Mouse (Mus musculus) neural tube, embryonic 15.5 days (tissue): ENCODE results near the gene Ninj2. TPM values are rescaled to one million over a fixed set of nuclear protein-coding genes. Genes with fewer than 3 reads are reported as not detected.
A peak's percentile ranks its signal among the peaks of the same experiment; 100 is the strongest.

Experiments used
- ATAC-seq: fragments of 200-750 bp; cut with Nextera tagmentation; 2 replicates; pipeline ENCODE4 v1.8.0; 2017; ENCODE audit warnings: mild to moderate bottlenecking, moderate TSS enrichment, moderate library complexity; ENCODE audit not compliant: low FRiP score
- H3K27ac ChIP-seq: fragments of 300-500 bp; sonication (generic); replicated peaks from 2 replicates; pipeline ENCODE4 v1.5.1; 2015; ENCODE audit warnings: mild to moderate bottlenecking, inconsistent platforms
- H3K27me3 ChIP-seq: fragments of 300-500 bp; sonication (generic); replicated peaks from 2 replicates; pipeline ENCODE4 v1.6.1; 2015; ENCODE audit warnings: inconsistent platforms
- H3K36me3 ChIP-seq: fragments of 300-500 bp; sonication (generic); 2 replicates; pipeline ENCODE4 v1.6.1; 2015; ENCODE audit warnings: inconsistent platforms
- H3K4me1 ChIP-seq: fragments of 300-500 bp; sonication (generic); 2 replicates; pipeline ENCODE4 v1.6.1; 2015; ENCODE audit warnings: inconsistent platforms
- H3K4me2 ChIP-seq: fragments of 300-500 bp; sonication (generic); 2 replicates; pipeline ENCODE4 v1.6.1; 2015; ENCODE audit warnings: inconsistent platforms, mild to moderate bottlenecking, moderate library complexity
- H3K4me3 ChIP-seq: fragments of 300-500 bp; sonication (generic); replicated peaks from 2 replicates; pipeline ENCODE4 v1.5.1; 2015; ENCODE audit warnings: mild to moderate bottlenecking, inconsistent platforms
- H3K9ac ChIP-seq: fragments of 300-500 bp; sonication (generic); replicated peaks from 2 replicates; pipeline ENCODE4 v1.6.1; 2015; ENCODE audit warnings: mild to moderate bottlenecking, inconsistent platforms
- H3K9me3 ChIP-seq: fragments of 300-500 bp; sonication (generic); replicated peaks from 2 replicates; pipeline ENCODE4 v1.6.1; 2016; ENCODE audit warnings: inconsistent platforms
- WGBS: fragments of 180-500 bp; shearing (Covaris S2); methylation state at CpG from one replicate; pipeline ENCODE4 v1.1.7; 2015; ENCODE audit warnings: mixed read lengths; 5-methylcytosine and 5-hydroxymethylcytosine counted together
- polyA plus RNA-seq: library from polyadenylated mRNA; unstranded; fragments of >200 nt; fragmentation: Nextera tagmentation; extraction: Ambion mirVana; gene quantifications from 2 replicates; pipeline ENCODE4 v1.2.1, GENCODE M21; 2015

Gene Ninj2
- polyA plus RNA-seq, 1 experiment from 2014 or later = 0.19 TPM

DNA sequence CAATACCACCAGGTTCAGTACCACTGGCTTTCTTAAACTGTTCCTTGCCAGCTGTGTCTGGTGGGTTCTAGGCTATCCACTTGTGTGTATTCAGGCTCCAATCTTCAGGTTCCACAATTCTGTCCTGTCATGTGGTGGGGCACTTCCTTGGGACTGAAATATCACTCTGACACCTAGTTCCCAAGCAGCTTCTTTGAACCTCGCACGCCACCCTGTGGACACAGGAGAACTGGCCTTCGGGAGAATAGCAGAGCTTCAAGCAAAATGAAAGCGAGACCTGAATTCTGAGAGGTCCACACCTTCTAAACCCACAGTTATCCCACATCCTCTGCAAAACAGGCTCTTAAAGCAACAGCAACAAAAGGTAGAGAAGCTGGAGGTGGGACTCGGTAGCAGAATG, 100.0 kb downstream of the Ninj2 start:
- Histone ChIP-seq H3K4me2 (no peak overlapping the region), H3K36me3 (no peaks in the 10 kb centered on the region), H3K27me3 (no peaks in the 10 kb centered on the region; the same call in 1 of the 2 replicates), H3K4me1 (peaks cover 13% of the 10 kb centered on the region), H3K27ac (no peak overlapping the region), H3K9ac (no peak overlapping the region), H3K4me3 (no peak overlapping the region), H3K9me3 (no peaks in the 10 kb centered on the region)
- 26% methylated on average over 5 of the region's 5 CpGs for WGBS
- ATAC-seq = no peak

DNA sequence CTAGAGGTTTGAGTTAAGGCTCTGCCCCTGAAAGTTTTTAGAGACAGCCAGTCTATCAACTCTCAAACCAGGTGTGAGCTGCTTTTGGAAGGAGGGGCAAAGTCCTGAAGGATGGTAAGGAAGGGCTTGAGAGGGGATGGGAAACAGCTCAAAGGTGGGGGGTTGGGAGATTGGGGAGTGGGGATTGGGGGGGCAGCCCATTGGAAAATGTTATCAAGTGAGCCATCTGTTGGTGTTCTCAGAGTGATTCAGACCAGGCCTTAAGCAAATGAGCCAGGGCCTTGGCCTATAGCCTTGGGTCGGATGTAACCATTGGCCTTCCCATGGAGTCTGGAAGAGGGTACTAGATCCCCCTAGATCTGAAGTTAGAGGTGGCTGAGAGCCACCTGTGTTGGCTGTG, 100.6 kb downstream of the Ninj2 start:
- no peaks in the 10 kb centered on the region for H3K9me3 ChIP-seq
- H3K27me3 ChIP-seq = no peaks in the 10 kb centered on the region
- ATAC-seq = no peak
- no peak overlapping the region for H3K27ac ChIP-seq
- 81% methylated on average over 1 of the region's 1 CpGs for WGBS
- H3K9ac ChIP-seq = no peak overlapping the region
- H3K4me3 ChIP-seq = no peak overlapping the region
- H3K4me1 ChIP-seq = peaks cover 6% of the 10 kb centered on the region
- no peak overlapping the region for H3K4me2 ChIP-seq
- H3K36me3 ChIP-seq = no peaks in the 10 kb centered on the region

DNA sequence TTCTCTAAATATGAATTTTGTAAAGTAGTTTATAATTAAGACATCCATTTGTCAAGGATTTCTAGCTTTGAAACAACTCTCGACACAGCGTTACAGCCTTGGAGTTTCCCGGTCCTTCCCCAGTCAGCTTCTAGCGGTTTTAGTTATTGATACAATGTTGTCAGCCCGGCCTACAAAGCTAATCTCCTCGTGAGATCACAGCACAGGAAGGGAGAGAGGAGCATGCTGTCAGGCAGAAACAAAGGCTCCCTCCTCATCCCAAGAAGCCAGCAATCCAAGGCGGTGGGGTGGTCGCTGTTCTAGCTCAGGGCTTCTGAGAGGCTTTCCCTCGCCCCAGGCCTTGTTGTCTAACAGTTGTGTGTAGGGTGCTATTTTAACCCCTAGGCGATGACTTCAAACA, 101.2 kb downstream of the Ninj2 start:
- Histone ChIP-seq H3K9ac (no peak overlapping the region), H3K4me1 (peaks cover 6% of the 10 kb centered on the region), H3K9me3 (no peaks in the 10 kb centered on the region), H3K36me3 (no peaks in the 10 kb centered on the region), H3K27ac (no peak overlapping the region), H3K27me3 (no peaks in the 10 kb centered on the region), H3K4me2 (no peak overlapping the region), H3K4me3 (no peak overlapping the region)
- ATAC-seq = no peak
- 60% methylated on average over 10 of the region's 10 CpGs for WGBS

GRCm38 (mm10) chr6:120194963-120195362, 101.8 kb downstream of the Ninj2 start:
- ATAC-seq = no peak
- peaks cover 11% of the 10 kb centered on the region for H3K4me1 ChIP-seq
- H3K4me2 ChIP-seq = no peak overlapping the region
- H3K4me3 ChIP-seq = no peak overlapping the region
- H3K9ac ChIP-seq = no peak overlapping the region
- no peak overlapping the region for H3K27ac ChIP-seq
- WGBS = 29% methylated on average over 7 of the region's 7 CpGs
- no peaks in the 10 kb centered on the region for H3K36me3 ChIP-seq
- no peaks in the 10 kb centered on the region for H3K27me3 ChIP-seq
- no peaks in the 10 kb centered on the region for H3K9me3 ChIP-seq

- no peak for ATAC-seq
- Histone ChIP-seq H3K36me3 (no peaks in the 10 kb centered on the region), H3K4me2 (no peak overlapping the region), H3K9me3 (no peaks in the 10 kb centered on the region), H3K9ac (no peak overlapping the region), H3K27ac (no peak overlapping the region), H3K4me1 (peaks cover 12% of the 10 kb centered on the region), H3K27me3 (no peaks in the 10 kb centered on the region), H3K4me3 (no peak overlapping the region)
- 51% methylated on average over 2 of the region's 2 CpGs for WGBS
Measured at GRCm38 (mm10) chr6:120196837-120197236, 103.7 kb downstream of the Ninj2 start.

DNA sequence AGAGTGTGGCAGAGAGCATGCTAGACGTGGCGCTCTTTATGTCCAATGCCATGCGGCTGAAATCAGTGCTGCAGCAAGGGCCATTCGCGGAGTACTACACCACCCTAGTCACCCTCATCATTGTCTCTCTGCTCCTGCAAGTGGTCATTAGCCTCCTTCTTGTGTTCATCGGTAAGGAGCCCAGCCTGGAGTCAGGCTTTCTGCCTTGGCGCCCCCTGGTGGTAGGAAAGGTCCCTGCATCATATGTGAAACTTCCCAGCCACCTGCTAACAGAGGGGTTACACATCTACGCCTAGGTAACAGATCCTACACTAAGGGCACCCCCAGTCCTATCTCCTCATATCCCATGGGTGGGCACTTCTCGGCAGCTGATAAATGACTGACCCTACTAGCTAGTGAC, 104.8 kb downstream of the Ninj2 start:
- Histone ChIP-seq H3K36me3 (no peaks in the 10 kb centered on the region), H3K4me3 (no peak overlapping the region), H3K9ac (no peak overlapping the region), H3K4me1 (peaks cover 14% of the 10 kb centered on the region), H3K27me3 (no peaks in the 10 kb centered on the region), H3K27ac (no peak overlapping the region), H3K9me3 (no peaks in the 10 kb centered on the region), H3K4me2 (no peak overlapping the region)
- no peak for ATAC-seq
- 37% methylated on average over 9 of the region's 9 CpGs for WGBS

- Histone ChIP-seq H3K4me2 (no peak overlapping the region), H3K9ac (no peak overlapping the region), H3K4me1 (peaks cover 14% of the 10 kb centered on the region), H3K27me3 (no peaks in the 10 kb centered on the region), H3K9me3 (no peaks in the 10 kb centered on the region), H3K4me3 (no peak overlapping the region), H3K36me3 (no peaks in the 10 kb centered on the region), H3K27ac (no peak overlapping the region)
- ATAC-seq = peak; percentile 62; the same call in 1 of the 2 replicates
- WGBS = 19% methylated on average over 10 of the region's 10 CpGs
Measured at GRCm38 (mm10) chr6:120199638-120200394, 106.7 kb downstream of the Ninj2 start.

DNA sequence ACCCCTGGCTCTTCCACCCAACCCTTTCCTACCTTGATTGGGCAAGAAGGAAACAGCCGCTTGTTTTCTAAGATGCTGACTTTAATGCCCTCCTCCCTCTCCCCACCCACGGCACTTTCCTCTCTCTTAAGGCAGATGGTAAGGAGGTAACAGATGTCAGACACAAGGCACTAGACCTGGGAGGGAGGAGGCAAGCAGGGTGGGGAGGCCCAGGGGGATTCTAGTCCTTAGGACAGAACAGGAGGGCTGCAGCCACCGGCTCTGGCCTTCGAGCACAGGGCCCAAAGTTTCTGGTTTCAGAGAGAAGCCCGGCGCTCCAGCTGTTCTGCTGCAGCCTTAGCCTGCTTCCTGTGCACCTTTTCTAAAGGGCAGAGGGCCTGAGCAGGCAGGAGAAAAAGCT, 108.8 kb downstream of the Ninj2 start:
- Histone ChIP-seq H3K4me1 (peaks cover 14% of the 10 kb centered on the region), H3K4me3 (no peak overlapping the region), H3K9ac (no peak overlapping the region), H3K27me3 (no peaks in the 10 kb centered on the region), H3K4me2 (no peak overlapping the region), H3K9me3 (no peaks in the 10 kb centered on the region), H3K36me3 (no peaks in the 10 kb centered on the region), H3K27ac (no peak overlapping the region)
- 44% methylated on average over 6 of the region's 6 CpGs for WGBS
- no peak for ATAC-seq

- H3K4me2 ChIP-seq = no peak overlapping the region
- no peak overlapping the region for H3K4me3 ChIP-seq
- H3K27me3 ChIP-seq = no peaks in the 10 kb centered on the region
- no peak for ATAC-seq
- H3K9ac ChIP-seq = no peak overlapping the region
- no peaks in the 10 kb centered on the region for H3K36me3 ChIP-seq
- 37% methylated on average over 8 of the region's 8 CpGs for WGBS
- H3K9me3 ChIP-seq = no peaks in the 10 kb centered on the region
- peaks cover 14% of the 10 kb centered on the region for H3K4me1 ChIP-seq
- H3K27ac ChIP-seq = no peak overlapping the region
Measured at GRCm38 (mm10) chr6:120202406-120202805, 109.3 kb downstream of the Ninj2 start.

- H3K4me1 ChIP-seq = peaks cover 8% of the 10 kb centered on the region
- no peak overlapping the region for H3K9ac ChIP-seq
- H3K4me3 ChIP-seq = no peak overlapping the region
- no peak overlapping the region for H3K27ac ChIP-seq
- 93% methylated on average over 5 of the region's 5 CpGs for WGBS
- no peaks in the 10 kb centered on the region for H3K27me3 ChIP-seq
- no peak for ATAC-seq
- no peak overlapping the region for H3K4me2 ChIP-seq
- no peaks in the 10 kb centered on the region for H3K9me3 ChIP-seq
- no peaks in the 10 kb centered on the region for H3K36me3 ChIP-seq
Measured at GRCm38 (mm10) chr6:120206586-120206985, 113.4 kb downstream of the Ninj2 start.

DNA sequence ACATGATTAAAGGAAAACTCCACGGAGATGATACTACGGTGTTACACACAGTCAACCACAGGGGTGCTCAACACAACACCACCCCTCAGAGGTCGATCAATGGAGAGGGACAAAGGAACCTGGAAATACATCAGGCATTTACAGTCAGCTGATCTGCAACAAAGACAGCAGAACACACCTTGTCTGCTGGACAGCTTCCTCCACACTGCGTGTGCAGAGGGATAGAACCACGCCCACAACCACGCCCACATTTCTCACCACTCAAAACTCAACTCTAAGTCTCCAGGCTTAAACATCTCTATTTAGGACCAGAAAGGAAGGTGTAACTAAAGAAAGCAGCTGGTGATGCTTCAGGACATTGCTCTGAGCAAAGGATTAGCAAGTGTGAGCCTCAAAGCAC, 118.4 kb downstream of the Ninj2 start:
- no peaks in the 10 kb centered on the region for H3K36me3 ChIP-seq
- H3K27me3 ChIP-seq = no peaks in the 10 kb centered on the region
- no peaks in the 10 kb centered on the region for H3K9me3 ChIP-seq
- H3K9ac ChIP-seq = no peak overlapping the region
- no peak overlapping the region for H3K4me3 ChIP-seq
- no peaks in the 10 kb centered on the region for H3K4me1 ChIP-seq
- H3K4me2 ChIP-seq = no peak overlapping the region
- 77% methylated on average over 6 of the region's 6 CpGs for WGBS
- ATAC-seq = no peak
- no peak overlapping the region for H3K27ac ChIP-seq

DNA sequence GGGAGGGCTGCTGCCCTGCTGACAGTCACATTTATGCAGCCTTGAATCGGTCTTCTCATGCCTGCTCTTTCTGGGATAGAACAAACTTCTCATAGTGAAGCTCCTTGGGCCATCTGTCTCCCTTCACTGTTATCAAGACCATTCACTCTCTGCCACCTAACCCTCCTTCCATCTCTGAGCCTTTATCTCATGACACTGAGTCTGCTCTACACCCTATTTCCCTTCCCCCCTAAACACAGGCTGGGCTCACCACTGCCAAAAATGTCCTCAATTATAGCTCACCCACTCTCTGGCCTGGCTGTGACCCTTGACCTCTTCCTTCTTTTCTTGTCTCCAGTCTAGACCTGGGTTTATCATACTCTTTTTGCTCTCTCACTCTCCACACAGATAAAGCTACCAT, 123.6 kb downstream of the Ninj2 start:
- no peak overlapping the region for H3K27ac ChIP-seq
- ATAC-seq = no peak
- H3K9ac ChIP-seq = no peak overlapping the region
- no peaks in the 10 kb centered on the region for H3K27me3 ChIP-seq
- no peaks in the 10 kb centered on the region for H3K9me3 ChIP-seq
- H3K4me3 ChIP-seq = no peak overlapping the region
- no peak overlapping the region for H3K4me2 ChIP-seq
- H3K36me3 ChIP-seq = no peaks in the 10 kb centered on the region
- 92% methylated on average over 1 of the region's 1 CpGs for WGBS
- no peaks in the 10 kb centered on the region for H3K4me1 ChIP-seq
